Mouse (Mus musculus) heart, postnatal 0 days (tissue): ENCODE data around the gene Accs. TPM values are rescaled to one million over a fixed set of nuclear protein-coding genes. Genes with fewer than 3 reads are reported as not detected.

Source experiments
- ATAC-seq: fragments of 200-750 bp; cut with Nextera tagmentation; 2 replicates; pipeline ENCODE4 v1.8.0; 2017; ENCODE audit warnings: low read depth, moderate number of reproducible peaks, moderate library complexity; ENCODE audit not compliant: insufficient read depth
- DNase-seq: peaks from one replicate; pipeline ENCODE4 v3.0.0-alpha.2; 2016; ENCODE audit warnings: low spot score
- H3K27ac ChIP-seq: fragments of 300-500 bp; sonication (generic); 2 replicates; pipeline ENCODE4 v1.5.1; 2014; ENCODE audit warnings: low read depth, mild to moderate bottlenecking
- H3K27me3 ChIP-seq: fragments of 300-500 bp; sonication (generic); 2 replicates; pipeline ENCODE4 v1.6.1; 2014; ENCODE audit warnings: low read length, mixed read lengths; ENCODE audit not compliant: control insufficient read depth, insufficient read depth
- H3K36me3 ChIP-seq: fragments of 300-500 bp; sonication (generic); replicated peaks from 2 replicates; pipeline ENCODE4 v1.6.1; 2014; ENCODE audit warnings: low read length, mixed read lengths; ENCODE audit not compliant: control insufficient read depth, insufficient read depth
- H3K4me1 ChIP-seq: fragments of 300-500 bp; sonication (generic); 2 replicates; pipeline ENCODE4 v1.6.1; 2014; ENCODE audit warnings: antibody characterized with exemption; ENCODE audit not compliant: control insufficient read depth, insufficient read depth
- H3K4me2 ChIP-seq: fragments of 300-500 bp; sonication (generic); 2 replicates; pipeline ENCODE4 v1.6.1; 2014; ENCODE audit warnings: low read depth, mild to moderate bottlenecking, low read length, moderate library complexity
- H3K4me3 ChIP-seq: fragments of 300-500 bp; sonication (generic); 2 replicates; pipeline ENCODE4 v1.5.1; 2014; ENCODE audit warnings: low read depth, low read length
- H3K9ac ChIP-seq: fragments of 300-500 bp; sonication (generic); replicated peaks from 2 replicates; pipeline ENCODE4 v1.6.1; 2014; ENCODE audit warnings: low read depth, low read length, mixed read lengths
- H3K9me3 ChIP-seq: fragments of 300-500 bp; sonication (generic); replicated peaks from 2 replicates; pipeline ENCODE4 v1.6.1; 2016; ENCODE audit warnings: low read length; ENCODE audit not compliant: control insufficient read depth
- CTCF ChIP-seq: IDR thresholded peaks from 2 replicates; pipeline ENCODE4 v1.5.1; 2016; ENCODE audit warnings: antibody characterized with exemption, control low read depth, low read depth
- EP300 ChIP-seq: IDR thresholded peaks from 2 replicates; pipeline ENCODE4 v1.6.1; 2016; ENCODE audit warnings: antibody characterized with exemption, low read depth
- WGBS: fragments of 180-500 bp; shearing (Covaris S2); extraction: QIAGEN DNeasy Blood & Tissue Kit; methylation state at CpG from one replicate; pipeline ENCODE4 v1.1.7; 2014; 5-methylcytosine and 5-hydroxymethylcytosine counted together
- polyA plus RNA-seq: library from polyadenylated mRNA; unstranded; fragments of >200 nt; fragmentation: Nextera tagmentation; extraction: Ambion mirVana; gene quantifications from 2 replicates; pipeline ENCODE4 v1.2.1, GENCODE M21; 2015
- total RNA-seq: library from RNA; depleted of rRNA; stranded (reverse); fragments of >200 nt; gene quantifications from 2 replicates; pipeline ENCODE4 v1.2.3, GENCODE M21; 2014; ENCODE audit warnings: low replicate concordance

Gene Accs
- total and polyA plus RNA-seq, 2 experiments from 2014 or later, result 6.2 to 8.4 TPM

DNA sequence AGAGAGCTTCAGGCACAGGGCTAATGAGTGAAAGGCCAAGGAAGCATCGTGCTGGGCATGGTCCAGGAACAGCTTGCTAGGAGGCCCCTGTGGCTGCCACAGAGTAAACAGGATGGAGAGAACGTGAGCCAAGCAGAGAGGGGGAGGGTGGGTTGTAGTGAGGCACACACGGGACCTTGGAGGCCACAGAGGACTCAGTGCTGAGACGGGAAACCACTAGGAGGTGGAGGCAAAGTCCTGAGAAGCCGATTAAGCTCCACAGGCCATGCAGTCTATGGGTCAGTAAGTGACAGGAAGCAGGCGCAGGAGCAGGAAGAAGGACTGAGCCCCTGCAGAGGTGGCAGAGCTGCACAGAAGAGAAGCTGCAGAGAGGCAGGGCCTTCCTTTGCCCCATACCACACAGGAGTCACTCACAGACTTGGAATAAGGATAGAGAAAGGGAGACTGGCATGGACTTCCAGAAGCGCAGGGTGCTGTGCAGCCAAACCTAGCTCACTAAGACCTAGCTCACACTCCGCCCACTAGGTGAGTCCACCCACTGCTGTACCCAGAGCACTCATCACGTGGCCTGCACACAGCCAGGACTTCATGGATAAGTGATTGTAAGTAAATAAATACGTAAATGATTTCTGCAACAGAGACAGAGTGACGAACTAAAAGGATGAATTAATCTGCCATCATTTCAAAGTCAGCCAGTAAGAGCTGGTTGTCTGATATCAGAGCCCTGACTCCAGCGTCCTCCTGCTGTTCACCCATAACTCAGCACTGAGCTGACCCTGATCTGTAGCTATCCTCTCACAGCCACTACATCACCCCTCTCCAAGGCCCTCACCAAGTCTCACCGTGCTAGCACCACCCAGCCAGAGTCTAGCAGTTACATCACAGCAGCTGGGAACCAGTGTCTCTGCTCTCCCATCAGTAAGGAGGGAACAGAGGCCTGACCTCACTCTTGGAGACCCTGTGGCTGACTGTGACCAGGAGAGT lies 57.9 kb downstream of the Accs start:
- Histone ChIP-seq H3K9me3 (no peaks in the 10 kb centered on the region), H3K27me3 (no peaks in the 10 kb centered on the region), H3K4me3 (no peak overlapping the region), H3K9ac (no peak overlapping the region), H3K36me3 (peaks cover 53% of the 10 kb centered on the region), H3K4me1 (peaks cover under 1% of the 10 kb centered on the region; the same call in 1 of the 2 replicates), H3K4me2 (no peak overlapping the region), H3K27ac (peak overlapping the region; percentile 34; the same call in 1 of the 2 replicates)
- WGBS, result 48% methylated on average over 13 of the region's 13 CpGs
- ATAC-seq (peak; percentile 86), DNase-seq (peak; percentile 52)
- TF ChIP-seq EP300, result no peak
- no peak; the same call in 1 of the 2 replicates for TF ChIP-seq CTCF

DNA sequence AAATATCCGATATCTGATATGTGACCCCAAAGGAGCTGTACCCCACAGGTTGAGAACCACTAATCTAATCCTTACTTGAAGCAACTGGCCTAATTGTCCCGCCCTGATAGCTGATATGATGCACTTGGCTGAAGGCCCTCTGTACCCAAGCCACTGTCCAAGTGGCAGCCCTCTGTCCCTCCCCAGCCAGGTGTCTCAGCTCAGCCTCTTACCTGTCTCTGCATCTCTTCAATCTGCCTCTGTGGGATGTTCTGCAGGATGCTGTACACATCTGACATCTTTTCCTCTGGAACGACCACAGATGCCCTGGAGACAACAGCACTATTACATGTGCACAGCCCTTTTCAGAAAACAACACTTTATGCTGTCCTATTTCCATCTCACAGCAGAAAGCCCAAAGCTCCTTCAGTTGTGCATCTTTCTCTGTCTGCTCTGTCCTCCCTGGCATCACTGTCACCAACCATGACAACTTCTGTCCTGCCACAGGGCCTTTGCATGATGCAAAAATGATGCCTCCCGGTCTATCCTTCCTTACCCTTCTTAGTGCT lies 58.9 kb downstream of the Accs start:
- no peaks in the 10 kb centered on the region for H3K9me3 ChIP-seq
- ATAC-seq (no peak), DNase-seq (no peak)
- H3K27me3 ChIP-seq, result no peaks in the 10 kb centered on the region
- H3K36me3 ChIP-seq, result peaks cover 45% of the 10 kb centered on the region
- no peaks in the 10 kb centered on the region for H3K4me1 ChIP-seq
- H3K4me3 ChIP-seq, result no peak overlapping the region
- 75% methylated on average over 4 of the region's 4 CpGs for WGBS
- no peak overlapping the region for H3K4me2 ChIP-seq
- H3K9ac ChIP-seq, result no peak overlapping the region
- no peak overlapping the region for H3K27ac ChIP-seq
- TF ChIP-seq EP300 (no peak), CTCF (no peak)

DNA sequence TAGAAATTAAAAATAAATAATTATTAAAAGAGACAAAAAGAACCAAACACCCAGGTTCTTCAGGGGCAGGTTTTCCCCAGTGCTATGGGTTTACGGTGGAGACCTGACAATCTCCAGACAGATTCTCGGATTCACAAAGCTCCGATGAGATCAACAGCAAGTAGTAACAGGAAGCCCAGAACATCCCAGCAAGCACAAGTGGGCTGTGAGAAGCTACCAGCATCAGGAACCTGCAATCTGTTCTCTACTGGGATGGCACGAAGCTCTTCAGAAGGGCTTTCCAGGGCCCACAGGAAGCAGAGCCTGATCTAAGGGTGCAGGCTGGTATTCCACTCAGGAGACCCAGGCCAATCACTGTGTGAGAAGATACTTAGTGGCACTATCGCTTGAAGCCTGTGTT lies 61.2 kb downstream of the Accs start:
- ATAC-seq (no peak), DNase-seq (no peak)
- no peak for TF ChIP-seq EP300
- no peak for TF ChIP-seq CTCF
- Histone ChIP-seq H3K4me2 (no peak overlapping the region), H3K4me3 (no peak overlapping the region), H3K9ac (no peak overlapping the region), H3K9me3 (no peaks in the 10 kb centered on the region), H3K4me1 (no peaks in the 10 kb centered on the region), H3K27me3 (no peaks in the 10 kb centered on the region), H3K27ac (no peak overlapping the region), H3K36me3 (peaks cover 38% of the 10 kb centered on the region)
- 84% methylated on average over 5 of the region's 5 CpGs for WGBS

DNA sequence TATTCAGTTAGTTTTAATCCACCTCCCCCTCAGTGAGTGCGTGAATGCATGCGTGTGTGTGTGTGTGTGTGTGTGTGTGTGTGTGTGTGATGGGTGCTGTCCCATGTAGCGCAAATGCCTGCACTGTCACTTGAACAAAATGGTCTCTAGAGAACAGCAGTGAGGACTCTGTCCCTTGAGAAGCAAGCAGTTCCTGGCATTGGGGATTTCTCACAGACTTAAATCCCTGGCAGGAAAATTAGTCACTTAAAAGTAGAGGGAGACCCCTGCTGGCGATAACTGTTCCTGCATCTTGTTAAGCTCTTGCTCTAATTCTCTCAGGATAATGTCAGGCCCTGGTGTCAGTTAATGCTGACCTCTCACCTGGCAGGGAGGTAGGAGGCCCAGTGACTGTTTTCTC lies 63.6 kb downstream of the Accs start:
- Histone ChIP-seq H3K4me2 (no peak overlapping the region), H3K4me1 (no peaks in the 10 kb centered on the region), H3K27ac (no peak overlapping the region), H3K4me3 (no peak overlapping the region), H3K36me3 (peaks cover 33% of the 10 kb centered on the region), H3K9me3 (no peaks in the 10 kb centered on the region), H3K9ac (no peak overlapping the region), H3K27me3 (no peaks in the 10 kb centered on the region)
- 54% methylated on average over 4 of the region's 4 CpGs for WGBS
- DNase-seq (peak; percentile 90), ATAC-seq (peak; percentile 47)
- TF ChIP-seq EP300, result no peak
- TF ChIP-seq CTCF, result peak; percentile 78

DNA sequence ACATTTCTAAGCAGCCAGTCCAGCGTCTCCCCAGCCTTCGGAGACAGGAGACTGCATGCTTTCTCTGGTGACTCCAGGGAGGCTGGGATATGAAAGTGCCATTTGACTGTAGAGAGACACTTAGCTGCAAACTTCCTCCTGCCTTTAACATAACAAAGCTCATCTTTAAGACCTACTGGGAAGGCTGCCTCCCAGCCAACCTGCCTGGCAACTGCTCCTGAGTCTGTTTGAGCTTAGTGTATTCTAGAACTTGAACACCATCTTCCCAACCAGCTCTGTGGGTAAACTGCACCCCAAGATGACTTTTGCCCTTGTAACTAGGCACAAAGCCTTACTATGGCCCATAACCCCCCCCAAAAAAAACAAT lies 64.3 kb downstream of the Accs start:
- ATAC-seq, result no peak
- H3K9ac ChIP-seq, result no peak overlapping the region

More for the DNA sequence above, 64.3 kb downstream of the Accs start:
- Histone ChIP-seq H3K27ac (no peak overlapping the region), H3K36me3 (peaks cover 29% of the 10 kb centered on the region), H3K9me3 (no peaks in the 10 kb centered on the region), H3K4me1 (no peaks in the 10 kb centered on the region), H3K4me2 (no peak overlapping the region), H3K4me3 (no peak overlapping the region), H3K27me3 (no peaks in the 10 kb centered on the region)
- WGBS, result 83% methylated on average over 2 of the region's 2 CpGs
- DNase-seq, result no peak
- TF ChIP-seq CTCF, result no peak
- no peak for TF ChIP-seq EP300
